Mouse (Mus musculus) lung, postnatal 0 days (tissue): Measurements from ENCODE around the gene Ptprt.

Experiments
- CTCF ChIP-seq: IDR thresholded peaks from 2 replicates; pipeline ENCODE4 v1.5.1; 2016; ENCODE audit warnings: antibody characterized with exemption, mild to moderate bottlenecking
- EP300 ChIP-seq: IDR thresholded peaks from 2 replicates; pipeline ENCODE4 v1.6.1; 2016; ENCODE audit warnings: antibody characterized with exemption, mild to moderate bottlenecking, control low read depth

DNA sequence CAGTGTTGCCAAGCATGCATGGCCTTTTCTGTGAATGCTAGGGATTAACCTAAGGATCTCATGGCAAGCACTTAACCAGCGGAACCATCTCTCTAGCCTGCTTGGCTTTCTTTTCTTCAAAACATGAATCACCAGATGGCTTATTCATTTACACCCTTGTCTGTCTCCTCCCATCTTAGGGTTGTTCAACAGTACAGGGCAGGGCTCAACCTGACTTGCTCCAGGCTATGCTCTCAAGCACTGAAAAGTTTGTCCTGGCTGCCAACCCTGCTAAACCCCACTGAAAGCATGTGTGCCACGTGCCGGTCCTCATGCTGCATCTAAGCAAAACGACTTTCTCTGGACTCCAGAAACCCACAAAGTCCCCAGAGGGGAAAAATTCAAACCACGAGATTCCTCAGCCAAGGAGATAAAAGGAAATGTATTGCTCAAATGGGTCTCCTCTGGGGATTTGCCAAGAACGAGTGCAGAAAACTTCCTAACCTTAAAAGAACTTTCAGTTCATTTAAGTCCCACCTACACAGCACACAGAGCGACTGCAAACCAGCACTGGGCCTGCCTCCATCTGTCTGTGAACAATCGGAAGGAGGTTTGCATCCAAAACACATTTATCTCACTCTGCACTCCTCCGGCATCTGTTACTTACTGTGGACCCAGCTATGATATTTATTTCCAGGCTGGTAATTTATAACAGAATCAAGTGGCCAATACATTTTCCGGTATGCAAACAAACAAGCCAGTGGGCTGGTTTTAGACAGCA is 1090.5 kb downstream of the Ptprt start:
- TF ChIP-seq CTCF (no peak), EP300 (no peak)
